Mouse (Mus musculus): ENCODE measurements around the gene 2310022A10Rik. TPM values are rescaled to one million over a fixed set of nuclear protein-coding genes. Genes with fewer than 3 reads are reported as not detected.

The 2310022A10Rik gene
- total RNA-seq (2023), result 11.5 and 13.0 TPM in 2 replicates

GRCm38 (mm10) chr7:27552931-27553513 is at the start of gene 2310022A10Rik, which contains the start of gene Pld3:
2310022A10Rik (plus strand) TSS chr7:27553233.
Pld3 (minus strand) TSS chr7:27553218.

GRCm38 (mm10) chr7:27522967-27523366 is 30.1 kb upstream of the 2310022A10Rik start, which contains the start of gene Hipk4:
Hipk4 (plus strand) TSS chr7:27523267.

GRCm38 (mm10) chr7:27591266-27592216 is 38.5 kb downstream of the 2310022A10Rik start, which contains the start of gene Akt2:
Akt2 (plus strand) TSS chr7:27591552.

Other genes starting within 250 kb of the 2310022A10Rik start
- gene Ltbp4, start 215.5 kb upstream of the 2310022A10Rik start, total RNA-seq (2023), result 0.11 and 0.16 TPM in 2 replicates
- 103 and 111 TPM in 2 replicates for gene Shkbp1, start 197.2 kb upstream of the 2310022A10Rik start, total RNA-seq (2023)
- gene Gm20479, start 195.8 kb upstream of the 2310022A10Rik start, total RNA-seq (2023), result 0.84 and 20.0 TPM in 2 replicates
- gene Sptbn4, start 105.5 kb upstream of the 2310022A10Rik start, total RNA-seq (2023), result 0.09 TPM in 1 of 2 replicates, not detected in the other
- gene Blvrb, start 105.3 kb upstream of the 2310022A10Rik start, total RNA-seq (2023), result 12.3 and 21.6 TPM in 2 replicates
- 25.7 and 30.8 TPM in 2 replicates for gene Sertad3, start 79.5 kb upstream of the 2310022A10Rik start, total RNA-seq (2023)
- gene Sertad1, start 66.3 kb upstream of the 2310022A10Rik start, total RNA-seq (2023), result 42.4 and 47.3 TPM in 2 replicates
- 0.41 and 0.88 TPM in 2 replicates for gene Prx, start 53.9 kb upstream of the 2310022A10Rik start, total RNA-seq (2023)
- 0.35 TPM in 1 of 2 replicates, not detected in the other for gene Hipk4, start 30.0 kb upstream of the 2310022A10Rik start, total RNA-seq (2023)
- 19.1 and 19.8 TPM in 2 replicates for gene Pld3, start within 50 bp of the 2310022A10Rik start, total RNA-seq (2023)
- gene Akt2, start 38.3 kb downstream of the 2310022A10Rik start, total RNA-seq (2023), result 126 and 159 TPM in 2 replicates
- gene Ttc9b, start 100.7 kb downstream of the 2310022A10Rik start, total RNA-seq (2023), result not detected in 2 replicates
- gene Map3k10, start 121.4 kb downstream of the 2310022A10Rik start, total RNA-seq (2023), result 3.6 and 5.3 TPM in 2 replicates
- gene Zfp607b, start 136.1 kb downstream of the 2310022A10Rik start, total RNA-seq (2023), result 0.09 and 0.20 TPM in 2 replicates
- 1.9 and 2.9 TPM in 2 replicates for gene Zfp60, start 178.2 kb downstream of the 2310022A10Rik start, total RNA-seq (2023)

Measured in neutrophil, adult 65 days (primary cell).